Mouse (Mus musculus): ENCODE data around the gene Hamp.

Gene Hamp

GRCm38 (mm10) chr7:30943909-30944635, at the start of gene Hamp:
TSS of gene Hamp (minus strand) at chr7:30944032.
- 56% methylated on average over 9 of the region's 9 CpGs for WGBS

GRCm38 (mm10) chr7:30992148-30992547, 48.3 kb upstream of the Hamp start:
- WGBS = 71% methylated on average over 5 of the region's 5 CpGs

- 91% methylated on average over 4 of the region's 4 CpGs for WGBS
These were observed 44.8 kb upstream of the Hamp start for GRCm38 (mm10) chr7:30988519-30989162.

- 93% methylated on average over 9 of the region's 9 CpGs for WGBS
These were observed 41.5 kb upstream of the Hamp start for GRCm38 (mm10) chr7:30985357-30985756.

- WGBS = 94% methylated on average over 4 of the region's 4 CpGs
These were observed 37.9 kb upstream of the Hamp start for GRCm38 (mm10) chr7:30981703-30982102.

GRCm38 (mm10) chr7:30973501-30974289, 29.9 kb upstream of the Hamp start, which contains the start of gene Fam187b:
TSS of gene Fam187b (plus strand) at chr7:30973790.
- 1% methylated on average over 37 of the region's 37 CpGs for whole genome bisulfite sequencing

GRCm38 (mm10) chr7:30973251-30973500, 29.3 kb upstream of the Hamp start, which contains the start of gene Lsr:
TSS of gene Lsr (minus strand) at chr7:30973464.
- 3% methylated on average over 19 of the region's 19 CpGs for WGBS

GRCm38 (mm10) chr7:30972426-30973250, 28.8 kb upstream of the Hamp start:
- WGBS = 27% methylated on average over 41 of the region's 41 CpGs

- WGBS = 82% methylated on average over 15 of the region's 15 CpGs
These were observed 28.1 kb upstream of the Hamp start for GRCm38 (mm10) chr7:30971901-30972300.

- WGBS = 78% methylated on average over 4 of the region's 4 CpGs
These were observed 25.3 kb upstream of the Hamp start for GRCm38 (mm10) chr7:30969174-30969573.

- WGBS = 80% methylated on average over 8 of the region's 8 CpGs
These were observed 24.8 kb upstream of the Hamp start for GRCm38 (mm10) chr7:30968611-30969010.

GRCm38 (mm10) chr7:30966657-30967056, 22.8 kb upstream of the Hamp start:
- 77% methylated on average over 3 of the region's 3 CpGs for WGBS

GRCm38 (mm10) chr7:30965677-30966076, 21.8 kb upstream of the Hamp start:
- WGBS = 76% methylated on average over 14 of the region's 14 CpGs

- 83% methylated on average over 7 of the region's 7 CpGs for WGBS
These were observed 20.5 kb upstream of the Hamp start for GRCm38 (mm10) chr7:30964366-30964765.

- WGBS = 89% methylated on average over 5 of the region's 5 CpGs
These were observed 19.0 kb upstream of the Hamp start for GRCm38 (mm10) chr7:30962862-30963261.

- WGBS = 85% methylated on average over 6 of the region's 6 CpGs
These were observed 16.0 kb upstream of the Hamp start for GRCm38 (mm10) chr7:30959786-30960349.

GRCm38 (mm10) chr7:30958866-30959487, 15.1 kb upstream of the Hamp start:
- 97% methylated on average over 9 of the region's 9 CpGs for WGBS

- 75% methylated on average over 28 of the region's 28 CpGs for WGBS
These were observed 14.5 kb upstream of the Hamp start for GRCm38 (mm10) chr7:30958109-30958865.

GRCm38 (mm10) chr7:30957367-30957783, 13.5 kb upstream of the Hamp start:
- WGBS = under 1% methylated on average over 43 of the region's 43 CpGs

- WGBS = 2% methylated on average over 57 of the region's 82 CpGs
These were observed 13.0 kb upstream of the Hamp start, which contains the start of gene Usf2 for GRCm38 (mm10) chr7:30956756-30957366. TSS of gene Usf2 (minus strand) at chr7:30956803.
